Mouse (Mus musculus) CH12.LX (cell line): ENCODE measurements around the gene Rab4a. TPM values are rescaled to one million over a fixed set of nuclear protein-coding genes. Genes with fewer than 3 reads are reported as not detected.

Experiments
- DNase-seq: peaks from one replicate; pipeline ENCODE4 v3.0.0-alpha.2; 2013; ENCODE audit errors: extremely low read depth
- H3K27ac ChIP-seq: 2 replicates; pipeline ENCODE4 v1.5.1; 2012; ENCODE audit warnings: low read depth, mild to moderate bottlenecking, control low read depth, moderate library complexity; ENCODE audit not compliant: insufficient read depth
- H3K27me3 ChIP-seq: replicated peaks from 2 replicates; pipeline ENCODE3; 2012; ENCODE audit warnings: inconsistent platforms
- H3K36me3 ChIP-seq, 2 experiments: replicated peaks in 1 of 2; 2 replicates each; pipeline versions ENCODE3 to v1.6.1; 2012; ENCODE audit warnings: inconsistent platforms in 1 of 2, low read length in 1 of 2, mild to moderate bottlenecking in 1 of 2, mixed read lengths in 1 of 2, moderate library complexity in 1 of 2; ENCODE audit not compliant: control insufficient read depth in 1 of 2, insufficient read depth in 1 of 2
- H3K4me1 ChIP-seq, 2 experiments: 2 replicates each; pipeline ENCODE4 v1.6.1; 2012; ENCODE audit warnings: inconsistent platforms in 1 of 2, moderate library complexity in 1 of 2; ENCODE audit not compliant: insufficient read depth in 2 of 2, control insufficient read depth in 1 of 2
- H3K4me2 ChIP-seq: 2 replicates; pipeline ENCODE4 v1.6.1; 2012; ENCODE audit warnings: low read depth, mild to moderate bottlenecking, control low read depth; ENCODE audit not compliant: poor library complexity, insufficient read depth, severe bottlenecking
- H3K4me3 ChIP-seq, 3 experiments: fragments of 150-350 bp in 1 of 3; sonication (generic) in 1 of 3; replicated peaks in 1 of 3; 2 replicates each; pipeline versions ENCODE3 to v1.5.1; 2011 to 2012; ENCODE audit warnings: low read depth in 2 of 3, low read length in 2 of 3, mild to moderate bottlenecking in 2 of 3, moderate library complexity in 2 of 3, control low read depth in 1 of 3, improper control_type of control experiment in 1 of 3, inconsistent platforms in 1 of 3, mixed read lengths in 1 of 3; ENCODE audit not compliant: poor library complexity in 1 of 3
- H3K79me2 ChIP-seq: replicated peaks from 2 replicates; pipeline ENCODE4 v1.6.1; 2012; ENCODE audit warnings: mild to moderate bottlenecking, moderate library complexity; ENCODE audit not compliant: control insufficient read depth, poor library complexity, insufficient read depth, severe bottlenecking; ENCODE audit errors: extremely low read depth
- H3K9ac ChIP-seq: 2 replicates; pipeline ENCODE4 v1.6.1; 2012; ENCODE audit warnings: low read depth, mild to moderate bottlenecking, control low read depth, moderate library complexity; ENCODE audit not compliant: insufficient read depth
- H3K9me3 ChIP-seq: replicated peaks from 2 replicates; pipeline ENCODE3; 2012; ENCODE audit warnings: low read length, inconsistent platforms, mixed read lengths
- BHLHE40 ChIP-seq: IDR thresholded peaks from 2 replicates; pipeline ENCODE4 v1.6.1; 2011; ENCODE audit warnings: mild to moderate bottlenecking, low read depth, low read length, improper control_type of control experiment
- ELF1 ChIP-seq: IDR thresholded peaks from 2 replicates; pipeline ENCODE4 v1.6.1; 2014; ENCODE audit warnings: low read depth, mild to moderate bottlenecking, inconsistent platforms, low read length, improper control_type of control experiment
- ETS1 ChIP-seq: conservative IDR thresholded peaks from 2 replicates; pipeline ENCODE4 v1.6.1; 2012; ENCODE audit warnings: low read depth, mild to moderate bottlenecking, inconsistent platforms, low read length, improper control_type of control experiment, moderate library complexity
- GABPA ChIP-seq: IDR thresholded peaks from 2 replicates; pipeline ENCODE4 v1.6.1; 2012; ENCODE audit warnings: low read depth, low read length, improper control_type of control experiment, inconsistent platforms; ENCODE audit not compliant: insufficient replicate concordance
- HCFC1 ChIP-seq: IDR thresholded peaks from 2 replicates; pipeline ENCODE4 v1.6.1; 2012; ENCODE audit warnings: low read depth, mild to moderate bottlenecking, inconsistent platforms, low read length, improper control_type of control experiment
- JUN ChIP-seq: IDR thresholded peaks from 2 replicates; pipeline ENCODE4 v1.6.1; 2011; ENCODE audit warnings: low read depth, mild to moderate bottlenecking, low read length, improper control_type of control experiment, moderate library complexity; ENCODE audit not compliant: insufficient read depth
- MAX ChIP-seq: IDR thresholded peaks from 2 replicates; pipeline ENCODE4 v1.6.1; 2011; ENCODE audit warnings: low read length, improper control_type of control experiment
- MEF2A ChIP-seq: IDR thresholded peaks from 2 replicates; pipeline ENCODE4 v1.6.1; 2014; ENCODE audit warnings: low read depth, mild to moderate bottlenecking, inconsistent platforms, low read length, improper control_type of control experiment, borderline replicate concordance
- MXI1 ChIP-seq: IDR thresholded peaks from 2 replicates; pipeline ENCODE4 v1.6.1; 2011; ENCODE audit warnings: mild to moderate bottlenecking, low read depth, low read length, improper control_type of control experiment
- MYC ChIP-seq: IDR thresholded peaks from 2 replicates; pipeline ENCODE4 v1.6.1; 2011; ENCODE audit warnings: low read depth, mild to moderate bottlenecking, improper control_type of control experiment, low read length
- POLR2A ChIP-seq: IDR thresholded peaks from 2 replicates; pipeline ENCODE4 v1.6.1; 2011; ENCODE audit warnings: low read depth, mild to moderate bottlenecking, improper control_type of control experiment, low read length
- RAD21 ChIP-seq: IDR thresholded peaks from 2 replicates; pipeline ENCODE4 v1.6.1; 2011; ENCODE audit warnings: low read depth, mild to moderate bottlenecking, low read length, improper control_type of control experiment, moderate library complexity
- SIN3A ChIP-seq: IDR thresholded peaks from 2 replicates; pipeline ENCODE4 v1.6.1; 2012; ENCODE audit warnings: low read length, improper control_type of control experiment, inconsistent platforms
- SMC3 ChIP-seq: IDR thresholded peaks from 2 replicates; pipeline ENCODE4 v1.6.1; 2011; ENCODE audit warnings: low read depth, low read length, improper control_type of control experiment
- UBTF ChIP-seq: IDR thresholded peaks from 2 replicates; pipeline ENCODE4 v1.6.1; 2012; ENCODE audit warnings: low read depth, mild to moderate bottlenecking, inconsistent platforms, low read length, improper control_type of control experiment, moderate library complexity
- USF1 ChIP-seq: IDR thresholded peaks from 2 replicates; pipeline ENCODE4 v1.6.1; 2014; ENCODE audit warnings: low read depth, mild to moderate bottlenecking, inconsistent platforms, low read length, improper control_type of control experiment
- ZC3H11A ChIP-seq: IDR thresholded peaks from 2 replicates; pipeline ENCODE4 v1.6.1; 2012; ENCODE audit warnings: low read depth, mild to moderate bottlenecking, inconsistent platforms, low read length, improper control_type of control experiment
- ZKSCAN1 ChIP-seq: IDR thresholded peaks from 2 replicates; pipeline ENCODE4 v1.6.1; 2012; ENCODE audit warnings: low read depth, inconsistent platforms, low read length, improper control_type of control experiment, borderline replicate concordance
- dilution Hi-C: fragments of 300-500 bp; cut with MboI; formaldehyde crosslinking; loops from 2 replicates; pipeline ENCODE4 v1.14.3; 2020; ENCODE audit warnings: low sequenced_read_pairs; ENCODE audit not compliant: extremely low pct_unique_long_range_greater_than_20kb, extremely low pct_ligation_motif_present
- in situ Hi-C: fragments of 300-500 bp; cut with MboI; formaldehyde crosslinking; loops from 3 replicates; pipeline ENCODE4 v1.14.3; 2019; ENCODE audit warnings: low sequenced_read_pairs, low pct_ligation_motif_present, low pct_unique_long_range_greater_than_20kb, mixed read lengths
- polyA plus RNA-seq: library from polyadenylated mRNA; unstranded; fragments of >175 nt; gene quantifications from 2 replicates; pipeline ENCODE4 v1.2.1, GENCODE M21; 2012; ENCODE audit warnings: low read depth; ENCODE audit not compliant: insufficient read length
- total RNA-seq, 2 experiments: library from RNA; depleted of rRNA; stranded (reverse); fragments of 300-350 nt in 1 of 2; fragments of >200 nt in 1 of 2; gene quantifications; 2 replicates each; pipeline ENCODE4 v1.2.3; 2012 to 2014

Gene Rab4a
- total and polyA plus RNA-seq, 3 experiments, result not detected

DNA sequence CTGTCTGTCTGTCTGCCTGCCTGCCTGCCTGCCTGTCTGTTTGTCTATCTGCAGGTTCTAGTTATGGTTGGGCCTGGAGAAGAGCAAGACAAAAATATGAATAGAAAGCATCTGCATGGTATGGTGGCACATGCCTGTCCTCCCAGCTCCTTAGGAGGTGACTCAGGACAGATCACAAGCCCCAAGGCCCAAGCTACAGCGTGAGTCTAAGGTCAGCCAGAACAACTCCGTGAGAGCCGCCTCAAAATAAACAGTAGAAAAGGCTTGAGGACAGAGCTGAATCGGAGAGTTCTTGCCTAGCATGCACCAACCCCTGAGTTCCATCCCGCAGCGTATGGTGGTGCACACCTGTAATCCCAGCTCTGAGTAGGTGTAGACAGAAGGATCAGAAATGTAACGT lies 60.0 kb downstream of the Rab4a start:
- H3K9me3 ChIP-seq, result peaks cover 3% of the 10 kb centered on the region
- in situ Hi-C loops, result no loop called here
- no peaks in the 10 kb centered on the region for H3K79me2 ChIP-seq
- no peak for DNase-seq
- 0 out of 4 replicates have a peak, but pooled peaks cover 0 to 2% of the 10 kb centered on the region in 2 experiments for H3K4me1 ChIP-seq
- H3K27ac ChIP-seq, result no peak overlapping the region
- no peak overlapping the region for H3K4me2 ChIP-seq
- no peak overlapping the region for H3K4me3 ChIP-seq
- H3K9ac ChIP-seq, result no peak overlapping the region
- dilution Hi-C loops, result no loop called here
- TF ChIP-seq UBTF (no peak), MAX (no peak), USF1 (no peak), HCFC1 (no peak), MYC (no peak), ETS1 (no peak), JUN (no peak), MXI1 (no peak), ZC3H11A (no peak), ELF1 (no peak), GABPA (no peak), POLR2A (no peak), SIN3A (no peak)
- H3K36me3 ChIP-seq, result no peaks in the 10 kb centered on the region
- peaks cover 50% of the 10 kb centered on the region for H3K27me3 ChIP-seq

DNA sequence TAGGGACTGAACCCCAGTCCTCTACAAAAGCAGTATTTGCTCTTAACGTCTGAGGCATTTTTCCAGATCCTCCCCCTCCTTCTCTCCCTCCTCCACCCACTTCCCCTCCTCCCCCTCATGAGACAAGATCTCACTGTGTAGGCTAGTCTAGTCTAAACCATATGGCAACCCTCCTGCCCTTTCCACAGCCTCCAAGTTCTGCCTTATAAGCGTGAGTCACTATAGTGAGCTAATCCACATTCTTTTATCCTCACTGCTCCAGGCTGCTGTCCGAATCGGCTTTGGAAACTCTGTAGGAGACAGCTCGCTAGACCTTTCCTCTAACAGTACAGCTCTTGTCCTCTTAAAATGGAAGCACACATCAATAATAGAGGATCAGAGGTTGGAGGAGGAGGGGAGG lies 61.2 kb downstream of the Rab4a start:
- H3K4me2 ChIP-seq, result no peak overlapping the region
- H3K27ac ChIP-seq, result no peak overlapping the region
- H3K4me3 ChIP-seq, result no peak overlapping the region
- H3K4me1 ChIP-seq, result peaks cover 2% of the 10 kb centered on the region in 2 experiments; a peak in 1 of 4 replicates
- no peaks in the 10 kb centered on the region for H3K79me2 ChIP-seq
- H3K9me3 ChIP-seq, result peaks cover 3% of the 10 kb centered on the region
- in situ Hi-C loops (no loop called here), dilution Hi-C loops (no loop called here)
- peaks cover 42% of the 10 kb centered on the region for H3K27me3 ChIP-seq
- H3K36me3 ChIP-seq, result no peaks in the 10 kb centered on the region
- H3K9ac ChIP-seq, result no peak overlapping the region
- DNase-seq, result no peak
- TF ChIP-seq JUN, result no peak
- no peak for TF ChIP-seq BHLHE40
- TF ChIP-seq ETS1, result no peak
- no peak for TF ChIP-seq SMC3
- TF ChIP-seq ZKSCAN1, result no peak
- no peak for TF ChIP-seq ELF1
- TF ChIP-seq MEF2A, result no peak
- no peak for TF ChIP-seq RAD21
